Mouse (Mus musculus): ENCODE measurements at regions not wholly inside any gene's neighbourhood (a gene's known extent, or its start where the extent isn't known, plus 50 kb on each side); places are given as distances from the start of the nearest gene placed in this dataset.
"Not testable (repeated sequence)": the region's sequence is repeated elsewhere in the genome, so short reads cannot be mapped to it uniquely, and the experiment has no call there.

DNA sequence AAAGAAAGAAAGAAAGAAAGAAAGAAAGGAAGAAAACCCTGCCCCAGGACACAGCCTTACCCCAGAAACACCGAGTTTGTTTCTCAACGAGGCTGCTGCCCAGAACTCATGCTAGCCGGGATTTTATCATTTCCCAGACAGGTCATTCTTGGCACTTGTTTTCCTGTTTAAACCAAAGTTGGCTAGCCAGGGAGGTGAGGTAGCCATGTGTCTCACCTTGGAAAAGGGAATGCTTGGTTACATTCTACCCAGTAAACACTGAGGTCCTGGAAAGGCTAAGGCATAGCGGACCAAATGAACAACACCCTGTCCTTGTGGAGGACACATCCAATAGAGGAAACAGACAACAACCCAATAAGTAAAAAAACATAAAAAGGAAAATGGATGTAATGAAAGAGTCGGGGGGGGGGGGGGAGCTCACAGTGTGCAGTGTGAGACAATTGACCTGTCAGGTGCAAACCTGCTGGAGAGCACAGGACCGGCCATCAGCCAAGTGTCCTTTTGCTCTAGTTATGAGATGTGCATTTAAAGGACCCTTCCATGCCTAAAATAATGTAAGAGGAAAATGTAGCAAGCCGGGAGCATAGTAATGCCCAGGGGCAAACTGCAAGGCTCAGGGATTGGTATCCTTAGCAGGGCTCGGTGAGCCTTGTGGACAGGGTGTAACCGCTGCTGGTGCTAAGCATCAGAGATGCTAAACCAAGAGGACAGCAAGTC, 78.2 kb upstream of the Fzd7 start:
- no peak for ATAC-seq (replicated peaks in 1 of 2; ENCODE audit: insufficient read depth in 1 of 2, low FRiP score in 2 of 2, low TSS enrichment in 1 of 2, low read depth in 1 of 2, poor library complexity in 2 of 2, severe bottlenecking in 2 of 2)

GRCm38 (mm10) chr1:59405370-59405769, 76.9 kb upstream of the Fzd7 start:
- ATAC-seq (replicated peaks in 1 of 2; ENCODE audit: insufficient read depth in 1 of 2, low FRiP score in 2 of 2, low TSS enrichment in 1 of 2, low read depth in 1 of 2, poor library complexity in 2 of 2, severe bottlenecking in 2 of 2), result no peak

- ATAC-seq (replicated peaks in 1 of 2; ENCODE audit: insufficient read depth in 1 of 2, low FRiP score in 2 of 2, low TSS enrichment in 1 of 2, low read depth in 1 of 2, poor library complexity in 2 of 2, severe bottlenecking in 2 of 2), result 0 out of 4 replicates have a peak, but pooled peaks of 1 of the 2 experiments have one; percentile 22
Measured at GRCm38 (mm10) chr1:59406741-59407306, 75.4 kb upstream of the Fzd7 start.

DNA sequence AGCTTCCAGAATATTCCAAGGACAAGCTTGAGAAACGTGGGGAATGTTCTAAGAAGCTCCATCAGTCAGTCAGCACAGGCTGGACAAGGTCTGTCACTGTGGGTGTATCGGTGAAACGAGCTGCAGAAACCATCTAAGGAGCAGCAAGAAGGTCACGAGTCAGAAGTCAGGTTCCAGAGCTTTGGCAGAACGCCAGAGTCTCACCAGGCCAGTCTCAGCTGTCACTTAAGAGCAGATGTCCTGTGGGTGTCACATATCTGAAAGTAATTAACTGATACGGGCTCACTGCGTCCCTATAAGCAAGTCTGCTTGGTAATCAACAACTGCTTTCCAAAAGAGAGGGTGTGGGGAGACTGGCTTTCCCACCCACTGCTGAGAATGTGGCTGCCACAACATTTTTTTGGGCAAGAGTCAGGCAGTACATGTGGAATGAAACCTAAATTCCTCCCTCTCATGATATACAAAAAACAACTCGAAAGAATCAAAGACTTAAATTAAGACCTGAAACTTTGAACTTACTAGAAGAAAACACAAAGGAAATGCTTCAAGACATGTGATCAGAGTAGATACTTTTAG, 72.6 kb upstream of the Fzd7 start:
- ATAC-seq (replicated peaks in 1 of 2; ENCODE audit: insufficient read depth in 1 of 2, low FRiP score in 2 of 2, low TSS enrichment in 1 of 2, low read depth in 1 of 2, poor library complexity in 2 of 2, severe bottlenecking in 2 of 2), result no peak

GRCm38 (mm10) chr1:59413264-59413663, 69.0 kb upstream of the Fzd7 start:
- ATAC-seq (replicated peaks in 1 of 2; ENCODE audit: insufficient read depth in 1 of 2, low FRiP score in 2 of 2, low TSS enrichment in 1 of 2, low read depth in 1 of 2, poor library complexity in 2 of 2, severe bottlenecking in 2 of 2), result no peak

DNA sequence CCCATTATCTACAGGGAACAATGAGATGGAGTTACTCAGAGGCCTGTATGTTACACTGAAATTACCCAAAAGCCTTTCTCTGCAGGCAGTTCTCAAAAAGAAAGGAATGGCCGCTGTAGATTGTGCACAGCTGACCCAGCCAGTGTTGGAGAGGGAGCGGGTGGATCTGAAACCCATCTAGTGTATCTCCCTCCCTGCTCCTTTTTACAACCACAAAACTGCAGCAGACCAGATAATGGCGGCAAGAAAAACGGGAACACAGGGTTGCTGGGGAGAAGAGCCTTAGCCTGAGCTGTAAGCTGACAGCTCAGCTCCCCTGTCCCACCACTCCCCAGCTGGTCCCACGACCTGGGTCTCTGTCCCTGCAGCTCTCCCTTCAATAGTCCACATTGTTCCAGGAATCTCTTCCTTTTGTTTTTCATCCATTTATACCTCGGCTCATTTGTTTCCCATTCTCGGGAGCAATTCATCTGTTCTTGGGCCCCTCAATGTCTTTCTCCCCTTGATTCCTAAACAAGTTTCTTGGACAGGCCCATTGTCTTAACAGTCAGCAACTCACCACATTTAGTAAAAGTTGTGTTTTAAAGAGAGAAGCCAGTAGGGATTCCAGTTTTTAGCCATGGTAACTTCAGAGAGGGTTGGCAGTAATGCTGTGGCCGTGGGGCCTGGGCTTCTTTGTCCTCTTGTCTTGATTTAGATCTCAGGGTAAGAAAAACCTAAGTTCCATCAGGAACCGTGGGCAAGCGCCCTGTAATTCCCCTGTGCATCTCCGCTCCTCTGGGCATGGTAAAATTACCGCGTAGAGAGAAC, 67.6 kb upstream of the Fzd7 start:
- ATAC-seq (replicated peaks in 1 of 2; ENCODE audit: insufficient read depth in 1 of 2, low FRiP score in 2 of 2, low TSS enrichment in 1 of 2, low read depth in 1 of 2, poor library complexity in 2 of 2, severe bottlenecking in 2 of 2), result no peak

DNA sequence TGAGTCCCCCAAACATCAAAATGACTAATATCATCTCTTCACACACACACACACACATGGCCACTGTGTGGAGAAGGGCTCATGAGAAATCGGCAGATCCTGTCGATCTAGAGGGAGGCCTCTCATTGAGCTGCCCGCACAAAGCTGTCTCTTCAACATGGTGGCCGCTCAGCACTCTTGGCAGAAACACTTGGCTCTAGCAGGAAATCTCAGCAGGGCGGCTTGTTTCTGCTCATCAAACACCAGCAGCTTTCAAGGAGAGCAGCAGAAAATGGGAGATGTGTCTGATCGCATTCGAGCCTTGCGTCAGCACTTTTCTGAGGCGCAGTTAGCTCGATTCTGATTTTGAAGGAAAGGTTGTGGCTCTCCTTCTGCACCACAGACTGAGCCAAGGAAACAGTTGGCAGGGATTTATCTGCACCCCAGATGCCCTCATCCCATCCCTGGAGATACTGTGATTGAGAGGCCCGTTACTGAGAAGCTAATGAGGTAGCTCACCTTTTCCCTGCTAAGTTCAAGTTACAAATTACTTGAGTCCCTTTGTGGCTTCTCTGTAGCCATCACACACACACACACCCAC, 66.4 kb upstream of the Fzd7 start:
- ATAC-seq (replicated peaks in 1 of 2; ENCODE audit: insufficient read depth in 1 of 2, low FRiP score in 2 of 2, low TSS enrichment in 1 of 2, low read depth in 1 of 2, poor library complexity in 2 of 2, severe bottlenecking in 2 of 2), result no peak

GRCm38 (mm10) chr1:59417317-59417716, 64.9 kb upstream of the Fzd7 start:
- ATAC-seq (replicated peaks in 1 of 2; ENCODE audit: insufficient read depth in 1 of 2, low FRiP score in 2 of 2, low TSS enrichment in 1 of 2, low read depth in 1 of 2, poor library complexity in 2 of 2, severe bottlenecking in 2 of 2), result no peak

DNA sequence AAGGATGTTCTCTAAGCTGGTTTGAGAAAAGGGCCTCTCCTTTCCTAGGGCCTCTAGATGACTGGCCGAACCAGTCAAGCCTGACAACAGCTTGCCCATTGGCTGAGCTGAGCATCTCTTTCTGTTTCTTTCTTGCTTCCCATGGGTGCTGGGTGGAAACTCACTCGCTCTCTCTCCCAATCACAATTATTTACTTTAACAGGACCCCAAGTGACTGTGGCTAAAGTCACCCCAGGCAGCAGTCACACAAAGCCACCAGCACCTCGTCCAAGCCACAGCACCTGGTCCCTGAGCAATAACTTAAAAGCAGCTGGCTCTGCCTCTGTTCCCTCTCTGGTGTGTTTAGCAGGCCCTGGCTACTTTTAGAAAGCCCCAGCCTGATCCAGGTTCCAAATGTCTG, 64.3 kb upstream of the Fzd7 start:
- ATAC-seq (replicated peaks in 1 of 2; ENCODE audit: insufficient read depth in 1 of 2, low FRiP score in 2 of 2, low TSS enrichment in 1 of 2, low read depth in 1 of 2, poor library complexity in 2 of 2, severe bottlenecking in 2 of 2), result no peak

- no peak for ATAC-seq (replicated peaks in 1 of 2; ENCODE audit: insufficient read depth in 1 of 2, low FRiP score in 2 of 2, low TSS enrichment in 1 of 2, low read depth in 1 of 2, poor library complexity in 2 of 2, severe bottlenecking in 2 of 2)
Measured at GRCm38 (mm10) chr1:59418748-59419147, 63.5 kb upstream of the Fzd7 start.

DNA sequence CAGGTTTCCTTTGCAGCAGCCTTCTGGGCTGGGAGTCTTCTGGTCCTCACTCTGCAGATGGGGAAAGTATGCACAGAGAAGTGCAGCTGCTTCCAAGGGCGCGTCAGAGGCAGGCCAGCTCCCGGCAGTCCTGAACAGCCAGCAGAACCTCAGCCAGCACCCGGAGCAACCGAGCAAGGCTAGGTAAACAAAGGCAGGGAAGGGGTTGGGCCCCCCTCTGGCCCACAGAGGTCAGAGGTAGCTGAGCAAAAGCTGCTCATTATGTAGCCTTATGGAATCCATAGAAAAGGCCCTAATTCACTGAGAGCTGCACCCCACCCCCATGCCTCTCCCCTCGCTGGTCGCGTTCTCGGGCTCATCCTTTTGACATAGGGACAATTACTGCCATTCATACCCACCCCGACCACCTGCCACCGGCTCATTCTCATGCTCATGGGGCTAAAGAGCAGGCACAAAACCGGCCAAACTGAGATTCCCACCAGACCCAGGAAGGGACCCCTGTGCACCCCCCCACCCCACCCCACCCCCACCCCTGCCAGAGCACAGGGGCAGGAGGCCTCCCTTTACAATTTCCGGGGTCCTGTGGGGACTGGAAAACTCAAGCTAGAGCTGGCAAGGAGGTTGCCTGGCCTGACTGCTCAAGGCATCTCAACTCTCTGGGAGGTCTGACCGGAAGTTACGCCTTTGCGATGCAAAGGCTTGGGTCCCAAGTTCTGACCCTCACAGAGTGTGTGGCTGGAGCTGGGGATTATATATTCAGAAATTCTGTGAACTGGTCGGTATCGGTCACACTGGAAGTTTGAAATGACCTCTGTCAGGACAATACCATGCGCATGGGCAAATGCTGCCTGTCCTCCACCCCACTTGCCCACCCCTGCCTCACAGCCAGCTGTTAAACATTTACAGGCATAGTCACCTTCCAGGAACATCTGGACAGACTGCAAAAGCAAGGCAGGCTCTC, 59.0 kb upstream of the Fzd7 start:
- no peak for ATAC-seq (replicated peaks in 1 of 2; ENCODE audit: insufficient read depth in 1 of 2, low FRiP score in 2 of 2, low TSS enrichment in 1 of 2, low read depth in 1 of 2, poor library complexity in 2 of 2, severe bottlenecking in 2 of 2)

- ATAC-seq (replicated peaks in 1 of 2; ENCODE audit: insufficient read depth in 1 of 2, low FRiP score in 2 of 2, low TSS enrichment in 1 of 2, low read depth in 1 of 2, poor library complexity in 2 of 2, severe bottlenecking in 2 of 2), result not testable (repeated sequence)
Measured at GRCm38 (mm10) chr1:59425771-59426170, 56.5 kb upstream of the Fzd7 start.

- ATAC-seq (replicated peaks in 1 of 2; ENCODE audit: insufficient read depth in 1 of 2, low FRiP score in 2 of 2, low TSS enrichment in 1 of 2, low read depth in 1 of 2, poor library complexity in 2 of 2, severe bottlenecking in 2 of 2), result no peak
Measured at GRCm38 (mm10) chr1:59426346-59427203, 55.6 kb upstream of the Fzd7 start.

GRCm38 (mm10) chr1:59427204-59427557, 55.0 kb upstream of the Fzd7 start:
- no peak for ATAC-seq (replicated peaks in 1 of 2; ENCODE audit: insufficient read depth in 1 of 2, low FRiP score in 2 of 2, low TSS enrichment in 1 of 2, low read depth in 1 of 2, poor library complexity in 2 of 2, severe bottlenecking in 2 of 2)

DNA sequence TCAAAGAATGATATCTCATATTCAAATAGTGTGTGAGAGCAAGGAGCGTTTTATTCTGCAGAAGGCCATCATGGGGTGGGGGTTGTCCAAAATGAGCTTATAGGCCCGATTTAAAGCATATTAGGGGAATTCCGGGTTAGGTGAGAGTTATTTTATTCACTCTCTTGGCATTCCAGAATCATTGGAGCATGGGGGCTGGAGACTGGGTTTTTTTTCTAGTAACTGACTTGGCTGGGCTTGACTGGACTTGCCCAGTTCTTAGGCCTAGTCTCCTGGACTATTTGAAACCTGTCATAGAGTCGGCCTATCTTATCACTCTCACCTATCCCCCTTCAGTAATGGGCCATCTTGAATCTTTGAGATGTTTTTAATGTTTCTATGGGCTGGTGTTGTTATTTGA, 52.9 kb upstream of the Fzd7 start:
- ATAC-seq (replicated peaks in 1 of 2; ENCODE audit: insufficient read depth in 1 of 2, low FRiP score in 2 of 2, low TSS enrichment in 1 of 2, low read depth in 1 of 2, poor library complexity in 2 of 2, severe bottlenecking in 2 of 2), result no peak

DNA sequence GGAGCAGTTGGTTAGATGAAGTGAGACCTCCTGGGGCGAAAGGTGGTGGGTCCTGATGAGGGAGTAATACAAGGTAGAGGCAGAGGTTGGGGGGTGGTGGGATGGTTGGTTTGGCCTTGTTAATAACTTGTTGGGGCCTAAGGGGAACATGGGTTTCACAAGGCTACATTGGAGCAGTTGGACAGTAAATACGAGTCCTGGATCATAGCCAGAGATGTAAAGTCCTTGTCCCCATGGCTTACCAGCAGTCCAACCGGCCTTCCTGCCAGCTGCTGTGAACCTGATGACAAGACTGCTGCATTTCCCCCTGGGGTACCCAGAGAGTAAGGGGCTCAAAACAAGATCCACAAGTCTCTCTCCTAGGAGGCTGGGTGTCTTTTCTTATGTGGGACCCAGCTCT, 52.0 kb upstream of the Fzd7 start:
- no peak for ATAC-seq (replicated peaks in 1 of 2; ENCODE audit: insufficient read depth in 1 of 2, low FRiP score in 2 of 2, low TSS enrichment in 1 of 2, low read depth in 1 of 2, poor library complexity in 2 of 2, severe bottlenecking in 2 of 2)
